Mouse (Mus musculus): ENCODE results near the gene Tmem74b. TPM values are rescaled to one million over a fixed set of nuclear protein-coding genes. Genes with fewer than 3 reads are reported as not detected.

The Tmem74b gene
- polyA plus RNA-seq, 1 experiment from 2014 or later = 3.1 TPM

DNA sequence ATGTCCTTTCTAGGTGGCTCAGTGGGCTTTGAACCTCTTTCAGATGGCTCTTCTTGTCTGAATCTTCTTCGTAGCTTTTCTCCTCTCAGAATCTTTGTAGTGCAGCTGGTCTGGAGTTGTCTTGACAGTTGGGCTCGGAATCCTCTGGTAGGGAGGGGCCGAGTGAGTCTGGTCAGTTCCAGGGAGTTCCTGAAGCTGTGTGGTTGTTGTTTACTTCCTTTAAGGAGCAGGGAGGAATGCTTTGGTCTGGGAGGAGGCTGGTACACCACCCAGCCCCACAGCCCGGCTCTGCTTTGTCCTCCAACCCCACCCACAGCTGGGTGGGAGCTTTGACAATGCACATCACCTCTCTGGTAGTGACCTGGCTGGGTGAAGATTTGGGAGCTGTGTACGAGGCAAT lies 49.5 kb downstream of the Tmem74b start:
- Histone ChIP-seq H3K36me3 (ENCODE audit: control insufficient read depth, insufficient read depth, low read length) (no peaks in the 10 kb centered on the region), H3K9me3 (ENCODE audit: control insufficient read depth, low read length) (no peaks in the 10 kb centered on the region), H3K9ac (ENCODE audit: low read depth, low read length) (no peak overlapping the region), H3K4me2 (ENCODE audit: low read depth, low read length) (no peak overlapping the region), H3K4me3 (ENCODE audit: low read depth, low read length) (no peak overlapping the region), H3K27ac (replicated peaks; ENCODE audit: low read depth, low read length) (no peak overlapping the region), H3K4me1 (ENCODE audit: control insufficient read depth, insufficient read depth, low read length) (no peaks in the 10 kb centered on the region), H3K27me3 (replicated peaks; ENCODE audit: control insufficient read depth, insufficient read depth, low read length) (0 out of 2 replicates have a peak, but pooled peaks cover 3% of the 10 kb centered on the region)
- WGBS = 75% methylated on average over 5 of the region's 5 CpGs
- DNase-seq (ENCODE audit: low spot score) = no peak
- no peak for ATAC-seq (ENCODE audit: low read depth)

DNA sequence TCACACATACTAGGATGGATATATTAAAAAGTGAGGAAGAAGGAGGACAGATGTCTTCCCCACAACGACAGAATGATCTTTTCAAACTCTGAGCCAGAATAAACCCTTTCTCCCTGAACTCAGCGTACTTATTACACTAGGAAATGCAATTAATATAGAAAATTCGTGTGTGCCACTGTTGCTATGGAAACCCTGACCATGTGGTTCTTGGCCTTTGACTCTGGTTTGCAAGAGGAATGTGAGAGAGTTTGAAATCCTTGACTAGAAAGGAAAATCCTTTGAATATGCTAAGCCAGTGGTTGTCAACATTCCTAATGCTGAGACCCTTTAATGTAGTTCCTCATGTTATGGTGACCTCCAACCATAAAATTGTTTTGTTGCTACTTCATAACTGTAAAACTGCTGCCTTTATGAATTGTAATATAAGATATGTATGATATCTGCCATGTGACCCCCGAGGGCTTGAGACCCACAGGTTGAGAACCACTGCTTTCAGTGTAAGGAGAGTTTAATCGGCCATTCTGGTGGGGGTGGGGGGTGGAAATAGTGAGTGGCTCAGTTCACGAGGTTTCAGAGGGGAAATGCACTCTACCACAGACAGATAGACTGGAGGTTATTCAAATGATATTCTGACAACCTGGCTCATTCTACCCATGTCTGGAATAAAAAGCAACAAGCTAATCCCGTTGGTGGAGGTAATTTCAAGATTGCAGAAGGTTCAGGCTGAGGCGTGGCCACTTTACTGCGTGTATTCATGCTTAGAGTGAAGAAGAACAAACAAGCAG lies 54.7 kb downstream of the Tmem74b start:
- no peaks in the 10 kb centered on the region for H3K27me3 ChIP-seq (replicated peaks; ENCODE audit: control insufficient read depth, insufficient read depth, low read length)
- no peak overlapping the region for H3K4me3 ChIP-seq (ENCODE audit: low read depth, low read length)
- H3K9ac ChIP-seq (ENCODE audit: low read depth, low read length) = no peak overlapping the region
- H3K4me1 ChIP-seq (ENCODE audit: control insufficient read depth, insufficient read depth, low read length) = no peaks in the 10 kb centered on the region
- H3K36me3 ChIP-seq (ENCODE audit: control insufficient read depth, insufficient read depth, low read length) = no peaks in the 10 kb centered on the region
- H3K4me2 ChIP-seq (ENCODE audit: low read depth, low read length) = no peak overlapping the region
- WGBS = 33% methylated on average over 9 of the region's 9 CpGs
- H3K27ac ChIP-seq (replicated peaks; ENCODE audit: low read depth, low read length) = no peak overlapping the region
- H3K9me3 ChIP-seq (ENCODE audit: control insufficient read depth, low read length) = no peaks in the 10 kb centered on the region
- ATAC-seq (ENCODE audit: low read depth) = no peak
- DNase-seq (ENCODE audit: low spot score) = no peak

DNA sequence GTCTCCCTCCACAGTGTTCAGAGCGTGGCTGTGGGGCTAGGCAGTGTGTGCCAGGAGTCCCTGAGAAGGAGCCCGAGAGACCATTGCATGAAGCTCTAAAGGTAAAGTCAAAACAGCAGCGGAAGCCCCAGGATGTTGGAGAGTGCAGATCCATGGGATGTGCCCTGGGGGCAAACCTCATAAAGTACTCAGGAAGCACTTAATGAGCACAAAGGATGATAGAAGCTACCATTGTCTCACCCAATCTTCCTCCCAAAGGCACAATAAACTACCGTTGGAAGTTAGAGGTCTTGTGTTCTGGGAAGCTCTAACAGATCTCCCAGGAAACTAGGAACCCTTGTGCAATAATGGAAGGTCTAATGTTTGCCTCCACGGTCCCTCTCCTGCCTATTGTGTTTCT lies 55.6 kb downstream of the Tmem74b start:
- H3K27ac ChIP-seq (replicated peaks; ENCODE audit: low read depth, low read length) = no peak overlapping the region
- H3K4me1 ChIP-seq (ENCODE audit: control insufficient read depth, insufficient read depth, low read length) = no peaks in the 10 kb centered on the region
- H3K9me3 ChIP-seq (ENCODE audit: control insufficient read depth, low read length) = no peaks in the 10 kb centered on the region
- 46% methylated on average over 5 of the region's 5 CpGs for WGBS
- no peak overlapping the region for H3K4me3 ChIP-seq (ENCODE audit: low read depth, low read length)
- DNase-seq (ENCODE audit: low spot score) (peak; percentile 11), ATAC-seq (ENCODE audit: low read depth) (no peak)
- no peak overlapping the region for H3K9ac ChIP-seq (ENCODE audit: low read depth, low read length)
- H3K4me2 ChIP-seq (ENCODE audit: low read depth, low read length) = no peak overlapping the region
- no peaks in the 10 kb centered on the region for H3K36me3 ChIP-seq (ENCODE audit: control insufficient read depth, insufficient read depth, low read length)
- no peaks in the 10 kb centered on the region for H3K27me3 ChIP-seq (replicated peaks; ENCODE audit: control insufficient read depth, insufficient read depth, low read length)

DNA sequence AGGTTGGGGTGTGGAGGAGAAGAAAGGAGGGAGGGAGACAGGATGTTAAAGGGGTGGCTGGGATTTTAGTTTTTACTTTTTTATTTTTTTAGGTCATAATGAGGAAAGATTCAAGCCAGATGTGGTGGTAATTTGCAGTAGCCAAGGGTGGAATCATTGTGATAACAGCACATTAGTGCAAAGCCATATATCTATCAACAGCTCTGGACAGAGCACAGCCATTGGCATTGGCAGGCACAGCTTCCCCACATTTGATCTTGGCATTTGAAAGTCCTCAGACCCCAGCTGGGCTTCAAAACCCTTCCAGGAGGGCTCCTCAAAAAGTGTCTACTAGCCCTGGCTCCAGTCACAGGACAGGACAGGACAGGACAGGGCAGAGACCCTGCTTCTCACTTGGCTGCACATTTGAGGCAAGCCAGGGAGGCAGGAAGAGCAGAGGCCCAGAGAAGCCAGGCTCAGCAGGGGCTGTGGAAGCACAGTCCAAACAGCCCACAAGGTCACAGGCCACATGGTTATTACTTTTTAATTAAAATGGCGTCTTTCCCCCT lies 57.1 kb downstream of the Tmem74b start:
- no peak for DNase-seq (ENCODE audit: low spot score)
- no peak for ATAC-seq (ENCODE audit: low read depth)
- H3K9ac ChIP-seq (ENCODE audit: low read depth, low read length) = no peak overlapping the region
- no peak overlapping the region for H3K4me2 ChIP-seq (ENCODE audit: low read depth, low read length)
- no peaks in the 10 kb centered on the region for H3K36me3 ChIP-seq (ENCODE audit: control insufficient read depth, insufficient read depth, low read length)
- no peak overlapping the region for H3K27ac ChIP-seq (replicated peaks; ENCODE audit: low read depth, low read length)
- no peaks in the 10 kb centered on the region for H3K9me3 ChIP-seq (ENCODE audit: control insufficient read depth, low read length)
- no peaks in the 10 kb centered on the region for H3K27me3 ChIP-seq (replicated peaks; ENCODE audit: control insufficient read depth, insufficient read depth, low read length)
- H3K4me3 ChIP-seq (ENCODE audit: low read depth, low read length) = no peak overlapping the region
- 22% methylated on average over 1 of the region's 1 CpGs for WGBS
- H3K4me1 ChIP-seq (ENCODE audit: control insufficient read depth, insufficient read depth, low read length) = no peaks in the 10 kb centered on the region

Other genes starting within 250 kb of the Tmem74b start
- not detected in 2 replicates for gene 4921509C19Rik, start 225.9 kb upstream of the Tmem74b start, polyA plus RNA-seq (2014; fragmentation: Nextera tagmentation; extraction: Ambion mirVana)
- gene Nsfl1c, start 207.8 kb upstream of the Tmem74b start, polyA plus RNA-seq (2014; fragmentation: Nextera tagmentation; extraction: Ambion mirVana) = 200 and 220 TPM in 2 replicates
- gene Fkbp1a, start 159.5 kb upstream of the Tmem74b start, polyA plus RNA-seq (2014; fragmentation: Nextera tagmentation; extraction: Ambion mirVana) = 630 and 649 TPM in 2 replicates
- gene Sdcbp2, start 129.4 kb upstream of the Tmem74b start, polyA plus RNA-seq (2014; fragmentation: Nextera tagmentation; extraction: Ambion mirVana) = 1.5 and 1.6 TPM in 2 replicates
- gene Snph, start 69.4 kb upstream of the Tmem74b start, polyA plus RNA-seq (2014; fragmentation: Nextera tagmentation; extraction: Ambion mirVana) = 1.9 and 2.5 TPM in 2 replicates
- not detected in 2 replicates for gene Rad21l, start 33.5 kb upstream of the Tmem74b start, polyA plus RNA-seq (2014; fragmentation: Nextera tagmentation; extraction: Ambion mirVana)
- 38.9 and 48.4 TPM in 2 replicates for gene Psmf1, start 42.2 kb downstream of the Tmem74b start, polyA plus RNA-seq (2014; fragmentation: Nextera tagmentation; extraction: Ambion mirVana)
- 0.50 and 0.89 TPM in 2 replicates for gene Rspo4, start 140.9 kb downstream of the Tmem74b start, polyA plus RNA-seq (2014; fragmentation: Nextera tagmentation; extraction: Ambion mirVana)
- gene Angpt4, start 209.2 kb downstream of the Tmem74b start, polyA plus RNA-seq (2014; fragmentation: Nextera tagmentation; extraction: Ambion mirVana) = 0.64 and 1.1 TPM in 2 replicates